Mouse (Mus musculus): ENCODE measurements around the gene Stag3.

The Stag3 gene

GRCm38 (mm10) chr5:138271232-138271631 lies 8.8 kb upstream of the Stag3 start:
- no peak for DNase-seq

GRCm38 (mm10) chr5:138272409-138272923 lies 7.6 kb upstream of the Stag3 start, which contains the start of gene Gal3st4:
Gene Gal3st4 (minus strand): TSS chr5:138272840.
- no peak for DNase-seq

- no peak for DNase-seq
Measured at GRCm38 (mm10) chr5:138274186-138274585, 5.9 kb upstream of the Stag3 start.

GRCm38 (mm10) chr5:138275216-138276050 lies 4.6 kb upstream of the Stag3 start:
- DNase-seq, result no peak

- DNase-seq, result no peak
Measured at GRCm38 (mm10) chr5:138277994-138278393, 2.0 kb upstream of the Stag3 start.

- DNase-seq, result no peak
Measured at GRCm38 (mm10) chr5:138280425-138280768, 357 bp downstream of the Stag3 start.

- no peak for DNase-seq
Measured at GRCm38 (mm10) chr5:138280829-138281228, 789 bp downstream of the Stag3 start.

GRCm38 (mm10) chr5:138281798-138282197 lies 1.8 kb downstream of the Stag3 start:
- no peak for DNase-seq

- no peak for DNase-seq
Measured at GRCm38 (mm10) chr5:138283540-138283939, 3.5 kb downstream of the Stag3 start.

GRCm38 (mm10) chr5:138287861-138288260 lies 7.8 kb downstream of the Stag3 start:
- no peak for DNase-seq

GRCm38 (mm10) chr5:138291638-138292037 lies 11.6 kb downstream of the Stag3 start:
- DNase-seq, result no peak

GRCm38 (mm10) chr5:138294158-138294557 lies 14.1 kb downstream of the Stag3 start:
- no peak for DNase-seq

- no peak for DNase-seq
Measured at GRCm38 (mm10) chr5:138299613-138300012, 19.6 kb downstream of the Stag3 start.

GRCm38 (mm10) chr5:138312795-138313194 lies 32.8 kb downstream of the Stag3 start:
- DNase-seq, result no peak

GRCm38 (mm10) chr5:138341661-138342060 lies 61.6 kb downstream of the Stag3 start, which contains the start of gene Pvrig:
Gene Pvrig (plus strand): TSS chr5:138341961.
- DNase-seq, result no peak

GRCm38 (mm10) chr5:138343216-138343615 lies 63.2 kb downstream of the Stag3 start:
- no peak for DNase-seq
